Mouse (Mus musculus) E14TG2a.4 (cell line): ENCODE results near the gene Med1.

ENCODE experiments used
- CTCF ChIP-seq: conservative IDR thresholded peaks from 2 replicates; pipeline ENCODE4 v1.5.1; 2014; ENCODE audit warnings: low read length
- POU5F1 ChIP-seq: IDR thresholded peaks from 2 replicates; pipeline ENCODE4 v1.6.1; 2014; ENCODE audit warnings: low read length, borderline replicate concordance

DNA sequence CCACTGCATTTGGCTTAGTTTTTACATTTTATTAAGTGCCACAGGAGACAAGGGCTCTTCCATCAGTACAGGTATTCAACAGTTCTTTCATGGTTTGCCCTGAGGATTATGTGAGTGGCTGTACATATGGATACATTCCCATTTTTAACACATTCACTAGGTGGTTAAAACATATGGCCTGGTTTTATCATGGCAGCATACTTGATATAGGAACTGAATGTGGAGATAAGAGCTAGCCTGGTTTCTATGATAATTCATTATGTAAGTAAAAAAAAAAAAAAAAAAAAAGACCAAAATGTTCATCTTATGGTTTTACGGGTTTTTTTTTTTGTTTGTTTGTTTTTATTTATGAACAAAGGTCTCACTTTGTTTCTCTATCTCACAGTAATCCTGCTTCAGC, 33.3 kb upstream of the Med1 start:
- no peak for TF ChIP-seq CTCF
- TF ChIP-seq POU5F1: no peak
